Mouse (Mus musculus) spleen, postnatal 36 days (tissue): ENCODE data around the gene Htr1d.

ENCODE experiments used
- DNase-seq, 2 experiments: peaks; one replicate each; pipeline ENCODE4 v3.0.0; 2022; ENCODE audit warnings: low spot score in 2 of 2, mixed read lengths in 1 of 2

The Htr1d gene

DNA sequence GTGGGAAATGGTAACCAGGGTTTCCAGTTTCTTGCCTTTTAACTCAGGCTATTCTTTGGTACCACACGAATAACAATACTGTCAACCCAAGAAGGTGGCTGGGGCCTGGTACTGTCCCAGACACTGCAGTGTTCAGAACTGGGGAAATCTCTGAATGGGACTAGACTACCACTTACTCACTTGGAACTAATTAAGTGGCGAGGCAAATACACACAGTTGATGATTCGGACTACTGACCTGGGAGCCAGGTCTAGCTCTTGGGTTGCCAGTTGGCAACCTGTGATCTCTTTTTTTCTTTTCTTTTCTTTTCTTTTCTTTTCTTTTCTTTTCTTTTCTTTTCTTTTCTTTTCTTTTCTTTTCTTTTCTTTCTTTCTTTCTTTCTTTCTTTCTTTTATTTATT, 29.0 kb downstream of the Htr1d start:
- no peak for DNase-seq

DNA sequence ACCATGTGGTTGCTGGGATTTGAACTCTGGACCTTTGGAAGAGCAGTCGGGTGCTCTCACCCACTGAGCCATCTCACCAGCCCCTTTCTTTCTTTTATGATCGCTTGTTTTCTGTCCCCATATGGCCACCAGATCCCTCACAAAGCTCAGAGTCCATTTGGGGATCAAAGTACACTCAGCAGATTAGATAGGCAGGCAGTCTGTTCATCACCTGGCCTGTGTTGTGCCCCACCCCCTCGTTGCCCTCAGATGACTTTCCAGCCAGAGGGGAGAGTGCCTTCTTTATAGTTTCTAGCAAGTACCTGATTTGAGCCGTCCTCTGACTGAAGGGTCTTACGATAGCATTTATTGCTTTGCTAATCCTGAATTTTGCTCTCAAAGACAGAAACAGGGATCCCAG, 29.5 kb downstream of the Htr1d start:
- no peak for DNase-seq

DNA sequence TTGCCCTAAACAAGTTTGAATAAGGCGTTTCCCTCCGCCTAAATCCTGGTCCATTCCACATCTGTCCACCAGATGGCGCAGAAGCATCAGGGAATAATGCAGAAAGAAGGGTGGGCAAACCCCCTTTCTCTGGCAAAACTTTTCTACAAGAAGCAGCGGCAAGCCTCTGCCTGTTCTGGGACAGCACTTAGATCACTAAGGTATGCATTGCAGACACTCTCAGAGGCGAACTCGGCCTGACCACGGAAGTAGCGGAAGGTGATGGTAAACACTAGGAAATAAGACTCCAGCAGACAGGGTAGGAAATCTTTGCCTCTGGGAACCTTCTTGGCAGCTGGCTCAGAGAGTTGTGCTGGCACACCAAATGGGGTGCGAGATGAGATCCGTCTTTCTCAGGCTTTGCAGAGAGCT, 31.5 kb downstream of the Htr1d start:
- peak; percentile 14 to 42 for DNase-seq

DNA sequence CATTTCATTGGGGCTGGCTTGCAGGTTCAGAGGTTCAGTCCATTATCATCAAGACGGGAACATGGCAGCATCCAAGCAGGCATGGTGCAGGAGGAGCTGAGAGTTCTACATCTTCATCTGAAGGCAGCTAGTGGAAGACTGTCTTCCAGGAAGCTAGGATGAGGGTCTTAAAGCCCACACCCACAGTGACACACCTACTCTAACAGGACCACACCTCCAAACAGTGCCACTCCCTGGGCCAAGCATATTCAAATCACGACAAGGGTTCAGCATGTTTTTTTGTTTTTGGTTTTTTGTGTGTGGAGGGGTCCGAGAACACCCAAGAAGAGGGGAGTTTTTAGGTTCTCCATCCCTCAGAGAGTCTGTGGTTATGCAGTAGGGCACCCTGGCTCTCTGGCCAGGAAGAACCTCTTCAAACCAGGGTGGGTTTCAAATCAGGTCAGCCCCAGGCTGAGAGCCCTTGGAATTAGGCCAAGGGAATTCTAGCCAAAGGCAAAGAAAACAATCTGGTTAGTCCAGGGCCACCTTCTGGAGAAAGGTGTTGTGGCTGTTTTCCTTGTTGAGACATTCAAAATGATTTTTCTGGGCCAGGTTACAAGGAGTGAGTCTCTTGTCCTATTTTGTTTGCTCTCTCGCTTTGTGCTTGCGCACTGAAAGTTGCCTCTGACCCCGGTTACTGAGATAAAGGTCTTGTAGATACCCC, 33.3 kb downstream of the Htr1d start:
- no peak for DNase-seq

DNA sequence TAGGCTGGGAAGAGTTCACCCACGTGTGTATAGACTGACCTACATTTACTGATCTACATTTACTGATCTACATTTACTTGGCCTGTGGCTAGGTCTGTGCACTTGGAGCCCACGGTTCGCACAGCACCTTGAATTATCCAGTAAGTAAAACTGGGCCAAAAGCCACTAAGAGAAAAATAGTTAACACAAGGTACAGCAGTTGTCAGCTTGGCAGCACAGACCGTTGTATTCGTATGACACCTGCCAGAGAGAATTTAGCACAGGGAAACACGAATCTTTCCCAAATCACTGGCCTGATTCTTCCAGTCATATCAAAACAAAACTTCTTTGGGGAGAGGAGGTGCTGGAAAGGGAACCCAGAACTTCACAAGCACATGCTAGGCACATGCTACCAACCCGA, 35.0 kb downstream of the Htr1d start:
- DNase-seq = no peak

DNA sequence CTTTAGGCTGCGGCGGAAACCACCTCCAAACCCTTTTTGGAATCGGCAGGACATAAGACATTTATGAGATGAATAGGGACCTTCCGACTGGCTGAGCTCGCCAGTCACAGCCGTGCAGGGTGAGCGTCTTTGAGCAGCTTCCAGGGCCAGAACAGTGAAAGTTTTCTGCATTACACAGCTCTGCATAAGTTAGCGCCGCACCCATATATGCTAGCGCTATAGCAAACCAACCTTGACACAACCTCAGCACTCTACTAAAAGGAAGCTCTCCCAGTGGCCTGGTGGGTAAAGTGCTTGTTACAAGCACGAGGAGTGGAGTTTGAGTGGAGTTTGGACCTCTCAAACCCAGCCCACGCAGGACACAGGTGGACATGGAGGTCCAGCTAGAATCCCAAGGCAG, 35.9 kb downstream of the Htr1d start:
- DNase-seq = no peak

DNA sequence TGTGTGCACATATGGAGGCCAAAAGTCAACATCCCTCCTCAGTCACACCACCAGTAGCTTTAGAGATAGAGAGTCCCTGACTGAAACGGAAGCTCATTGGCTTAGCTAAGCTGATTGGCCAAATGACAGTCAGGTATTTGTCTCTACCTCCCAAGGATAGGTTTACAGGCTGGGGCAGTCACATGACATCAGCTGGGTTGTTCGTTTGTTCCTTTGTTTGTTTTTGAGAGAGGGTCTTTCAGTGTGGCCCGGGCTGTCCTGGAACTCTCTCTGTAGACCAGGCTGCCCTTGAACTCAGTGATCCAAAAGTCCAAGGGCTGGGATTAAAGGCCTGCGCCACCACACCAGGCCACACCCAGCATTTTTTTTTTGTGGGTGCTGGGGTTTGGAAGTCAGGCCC, 37.9 kb downstream of the Htr1d start:
- DNase-seq = no peak

DNA sequence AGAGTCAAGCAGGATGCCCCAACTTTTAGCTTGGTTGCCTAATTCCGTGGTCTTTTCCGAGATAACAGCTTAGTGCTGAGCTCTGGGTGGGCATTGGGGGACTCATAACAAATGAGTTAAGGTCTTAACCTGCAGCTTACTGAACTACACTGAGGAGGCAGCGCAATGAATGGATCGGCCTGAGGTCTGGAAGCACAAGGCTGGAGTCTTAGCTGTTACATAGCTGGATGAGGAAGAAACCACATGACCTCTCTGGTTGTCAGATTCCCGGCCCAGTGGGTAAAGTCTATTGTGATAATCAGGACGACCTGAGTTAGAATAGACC, 38.4 kb downstream of the Htr1d start:
- DNase-seq = no peak

DNA sequence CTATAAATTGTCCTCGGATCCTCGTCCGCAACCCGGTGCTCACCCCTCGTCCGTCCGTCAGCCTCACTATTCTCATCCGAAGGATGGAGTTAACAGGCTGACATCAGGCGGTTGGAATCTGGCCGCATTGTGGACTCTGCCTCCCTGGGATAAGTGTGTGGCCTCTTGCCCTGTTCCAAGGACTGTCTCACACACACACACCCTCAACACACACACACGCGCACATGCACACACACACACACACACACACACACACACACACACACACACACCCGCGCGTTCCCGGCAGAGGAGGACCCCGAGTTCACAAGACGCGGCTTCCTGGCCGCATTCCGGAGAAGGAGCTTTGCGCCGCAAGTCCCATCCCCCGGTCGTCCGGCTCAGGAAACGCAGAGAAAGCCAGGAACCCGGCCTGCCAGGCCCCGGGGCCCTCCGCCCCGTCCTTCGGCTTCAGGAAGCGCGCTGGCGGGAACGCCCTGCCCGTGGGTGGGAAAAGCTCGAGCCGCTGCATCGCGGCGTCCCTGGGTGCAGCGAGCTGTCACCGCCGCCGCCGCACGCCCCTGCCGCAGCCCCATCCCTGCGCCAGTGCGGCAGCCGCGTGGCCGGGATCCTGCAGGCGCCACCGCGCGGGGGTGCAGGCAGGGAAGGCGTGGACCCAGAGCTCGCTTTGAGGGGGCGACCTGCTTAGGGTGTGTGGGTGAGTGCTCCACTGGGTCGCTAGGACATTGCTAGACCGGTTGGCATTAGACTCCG, 38.9 kb downstream of the Htr1d start, which contains the start of gene 6030445D17Rik:
TSS of gene 6030445D17Rik (plus strand) at position 165 of the 753 bp plus-strand sequence.
- DNase-seq = peak; percentile 42 to 46

DNA sequence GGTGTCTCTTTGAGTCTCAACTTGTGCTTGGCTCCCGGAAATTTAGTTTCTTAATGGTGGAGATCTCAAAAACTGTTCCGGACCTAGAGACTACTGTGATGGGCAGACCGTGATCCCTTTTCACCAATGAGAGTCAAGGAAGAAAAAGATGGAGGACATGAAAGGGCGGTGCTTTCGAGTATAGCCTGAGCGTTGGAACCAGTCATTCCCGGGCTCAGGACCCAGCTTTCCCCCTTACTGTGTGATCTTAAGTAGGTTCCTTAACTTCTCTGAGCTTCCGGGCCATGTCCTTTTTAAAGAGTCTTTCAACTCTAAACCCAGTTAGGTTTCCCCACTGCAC, 39.5 kb downstream of the Htr1d start:
- DNase-seq = no peak

DNA sequence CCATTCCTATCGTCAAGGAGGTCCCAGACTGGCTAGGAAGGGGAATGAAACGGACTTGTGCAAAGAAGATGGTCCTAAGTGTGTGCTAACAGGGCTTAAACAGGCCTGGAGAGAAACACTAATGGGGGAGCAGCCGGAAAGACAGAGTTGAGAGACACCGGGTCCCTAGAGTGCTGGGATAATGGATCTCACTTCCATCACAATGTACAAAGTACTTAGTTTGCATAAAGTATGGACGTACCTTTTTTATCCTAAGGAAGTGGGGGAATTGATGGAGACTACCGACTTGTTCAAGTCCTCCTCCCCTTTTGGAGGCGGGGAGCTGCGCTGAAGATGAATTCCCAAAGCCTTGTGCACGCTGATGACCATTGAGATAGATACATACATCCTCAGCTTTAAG, 40.1 kb downstream of the Htr1d start:
- no peak for DNase-seq

DNA sequence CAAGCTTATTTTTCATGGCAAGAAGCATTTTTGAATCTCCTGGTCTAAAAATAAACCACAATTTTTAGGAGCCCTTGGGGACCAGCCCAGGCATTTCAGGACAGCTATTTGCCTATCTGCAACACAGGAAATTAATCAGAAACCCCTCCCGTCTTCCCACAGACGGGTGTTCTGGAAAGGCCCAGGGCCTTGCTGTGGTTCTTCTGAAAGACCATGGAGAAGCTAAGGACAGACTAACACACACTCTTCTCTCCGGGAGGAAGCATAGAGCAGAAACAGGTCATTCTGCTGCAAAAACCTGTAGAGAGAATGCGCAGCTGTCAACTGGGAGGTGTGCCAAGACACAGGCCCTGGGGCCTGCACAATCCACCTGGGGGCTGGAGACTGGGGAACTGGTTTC, 42.9 kb downstream of the Htr1d start:
- DNase-seq = no peak

DNA sequence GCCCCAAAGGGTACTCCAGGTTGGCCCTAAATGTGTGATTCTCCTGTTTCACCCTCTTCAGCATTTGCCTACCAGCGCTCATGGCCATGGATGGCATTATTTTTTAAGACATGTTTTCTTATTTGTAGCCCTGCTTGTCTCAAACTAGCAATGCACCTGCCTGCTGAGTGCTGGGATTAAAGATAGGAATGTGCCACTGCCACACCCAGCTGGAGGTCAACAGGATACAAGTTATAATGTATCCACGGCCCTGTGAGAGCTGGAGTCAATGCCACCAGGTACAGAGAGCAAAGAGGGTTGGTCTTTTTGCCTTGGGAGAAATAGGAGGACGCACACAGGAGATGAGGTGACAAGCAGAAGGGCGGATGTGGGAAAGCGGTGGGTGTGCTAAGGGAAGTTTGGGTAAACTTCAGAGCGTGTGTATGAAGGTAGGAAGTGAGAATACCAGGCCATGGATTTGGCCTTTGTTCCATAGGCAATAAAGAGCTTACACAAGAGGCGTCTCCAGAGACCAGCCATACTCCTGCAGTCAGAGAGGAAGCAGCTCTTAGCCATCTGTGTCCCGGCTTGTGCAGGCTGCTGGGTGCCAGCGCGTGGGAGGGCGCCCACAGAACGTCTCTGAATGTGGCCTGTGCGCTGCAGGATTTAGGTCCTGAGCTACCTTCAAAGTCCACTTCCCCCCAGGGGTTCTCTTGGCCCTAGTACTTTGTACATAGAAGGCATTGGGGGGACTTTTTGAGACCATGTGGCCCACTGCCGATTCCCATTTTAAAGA, 45.4 kb downstream of the Htr1d start:
- no peak for DNase-seq

DNA sequence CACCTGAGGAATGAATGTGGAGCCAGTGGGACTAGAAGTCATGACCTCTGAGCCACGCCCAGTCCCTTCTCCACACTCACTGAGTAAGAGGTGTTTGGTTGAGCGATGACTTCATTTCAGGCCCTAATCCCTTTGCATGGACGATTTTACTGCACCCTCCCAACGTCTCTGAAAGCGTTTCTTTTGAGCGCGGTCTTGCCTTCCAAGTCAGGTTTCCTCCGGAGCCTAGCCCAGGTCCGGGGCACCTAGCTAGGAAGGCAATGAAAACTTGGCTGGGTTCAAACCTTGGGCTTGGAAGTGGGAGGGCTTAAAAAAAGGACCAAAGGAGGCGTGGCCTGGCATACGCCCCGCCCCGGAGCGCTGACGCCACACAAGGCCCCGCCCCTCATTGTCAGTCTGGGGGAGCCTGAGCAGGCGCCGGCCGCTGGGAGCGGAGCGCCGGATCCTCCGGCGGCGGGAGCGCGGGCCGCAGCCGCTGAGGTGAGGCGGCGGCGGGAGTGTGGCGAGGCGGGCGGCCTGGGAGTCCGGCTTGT, 46.1 kb downstream of the Htr1d start, which contains the start of gene Luzp1:
TSS of gene Luzp1 (plus strand) at position 391 of the 533 bp plus-strand sequence.
- peak; percentile 82 to 83 for DNase-seq

DNA sequence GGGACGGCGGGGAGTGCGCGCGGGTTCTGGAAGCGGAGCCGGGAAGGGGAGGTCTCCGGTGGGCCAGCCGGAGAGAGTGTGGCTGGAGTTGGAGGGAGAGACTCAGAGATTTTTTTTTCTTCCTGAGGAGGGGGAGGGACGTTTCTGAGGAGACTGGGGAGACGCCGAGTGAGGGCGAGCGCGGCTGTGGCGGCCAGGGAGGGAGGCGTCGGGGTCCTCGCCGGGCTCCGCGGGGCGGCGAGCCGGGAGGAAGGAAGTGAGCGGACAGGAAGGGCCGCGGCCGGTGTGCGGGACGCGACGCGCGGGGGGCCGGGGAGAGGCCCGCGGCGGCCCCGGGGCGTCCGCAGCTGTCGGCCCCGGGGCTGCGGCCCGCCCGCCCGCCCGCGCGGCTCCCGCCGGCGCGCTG, 46.6 kb downstream of the Htr1d start:
- no peak for DNase-seq

DNA sequence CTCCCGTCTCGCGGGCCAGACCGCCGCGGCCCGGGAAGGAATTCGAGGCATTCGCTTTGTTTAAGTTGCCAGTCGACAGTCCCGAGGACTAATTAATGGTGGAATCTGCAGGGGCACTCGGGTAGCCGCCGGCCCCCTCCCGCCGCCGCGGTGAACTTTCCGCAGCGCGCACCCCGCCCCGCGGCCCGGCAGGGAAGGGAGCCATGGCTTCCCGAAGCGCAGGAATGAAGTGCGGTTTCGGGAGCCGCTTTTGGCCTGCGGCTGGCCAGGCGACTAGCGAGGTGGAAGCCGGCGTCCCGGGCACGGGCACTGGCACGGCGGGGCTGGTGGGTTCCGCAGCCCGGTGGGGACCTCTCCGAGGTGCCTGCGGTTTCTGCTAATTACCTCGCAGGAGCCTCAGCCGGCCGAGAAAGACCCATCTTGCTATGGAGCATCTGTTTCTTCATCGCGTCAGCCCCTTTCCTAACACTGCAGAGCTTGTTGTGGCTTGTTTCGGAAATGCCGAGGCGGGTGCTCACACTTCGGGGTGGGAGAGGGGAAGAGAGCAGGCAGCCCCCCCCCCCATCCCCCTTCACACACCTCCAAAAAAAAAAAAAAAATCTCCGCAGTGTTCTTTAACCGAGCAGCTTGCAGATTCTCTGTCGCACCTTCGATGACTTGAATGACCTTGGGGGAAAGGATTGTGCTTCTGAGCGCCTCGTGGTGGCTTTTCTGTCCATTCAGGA, 47.2 kb downstream of the Htr1d start:
- DNase-seq = no peak

DNA sequence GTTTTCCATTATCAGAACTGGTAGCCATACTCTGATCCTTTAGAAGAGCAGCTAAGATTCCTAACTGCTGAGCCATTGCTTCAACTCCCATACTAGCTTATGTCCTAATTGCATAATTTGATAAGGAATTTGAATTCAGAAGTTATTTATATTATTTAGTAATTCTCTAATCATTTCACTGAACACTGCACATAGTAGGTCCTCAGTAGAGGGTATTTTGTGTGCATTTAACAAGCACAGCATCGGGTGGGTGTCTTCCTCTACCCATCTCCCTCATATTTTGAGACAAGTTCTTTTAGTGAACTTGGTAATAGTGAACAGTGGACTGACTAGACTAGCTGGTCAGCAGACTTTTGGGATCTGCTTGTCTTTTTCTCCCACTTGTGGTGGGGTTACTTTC, 53.4 kb downstream of the Htr1d start:
- DNase-seq = no peak

DNA sequence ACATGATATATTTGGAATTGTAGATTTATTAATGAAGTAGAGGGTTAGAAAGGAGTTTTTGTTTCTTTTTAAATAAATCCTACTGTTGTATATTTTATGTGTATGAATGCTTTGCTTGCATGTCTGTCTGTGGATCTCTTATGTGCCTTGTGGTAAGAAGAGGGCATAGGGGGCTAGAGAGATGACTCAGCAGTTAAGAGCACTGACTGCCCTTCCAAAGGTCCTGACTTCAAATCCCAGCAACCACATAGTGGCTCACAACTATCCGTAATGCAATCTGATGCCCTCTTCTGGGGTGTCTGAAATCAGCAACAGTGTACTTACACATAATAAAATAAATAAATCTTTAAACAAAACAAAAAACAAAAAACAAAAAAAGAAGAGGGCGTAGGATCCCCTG, 63.2 kb downstream of the Htr1d start:
- DNase-seq = no peak
